Mouse (Mus musculus) limb, embryonic 15.5 days (tissue): Measurements from ENCODE around the gene 1700001P01Rik. TPM values are rescaled to one million over a fixed set of nuclear protein-coding genes. Genes with fewer than 3 reads are reported as not detected.
"Not testable (repeated sequence)": the region's sequence is repeated elsewhere in the genome, so short reads cannot be mapped to it uniquely, and the experiment has no call there.

ENCODE experiments used
- ATAC-seq: fragments of 200-750 bp; cut with Nextera tagmentation; 2 replicates; pipeline ENCODE4 v1.8.0; 2017; ENCODE audit warnings: low read depth, moderate TSS enrichment; ENCODE audit not compliant: insufficient number of reproducible peaks, low FRiP score, low TSS enrichment
- H3K27ac ChIP-seq: fragments of 300-500 bp; sonication (generic); 2 replicates; pipeline ENCODE4 v1.5.1; 2015; ENCODE audit warnings: moderate library complexity, mild to moderate bottlenecking, inconsistent platforms
- H3K27me3 ChIP-seq: fragments of 300-500 bp; sonication (generic); 2 replicates; pipeline ENCODE4 v1.6.1; 2015; ENCODE audit warnings: inconsistent platforms
- H3K36me3 ChIP-seq: fragments of 300-500 bp; sonication (generic); 2 replicates; pipeline ENCODE4 v1.6.1; 2015; ENCODE audit warnings: inconsistent platforms
- H3K4me1 ChIP-seq: fragments of 300-500 bp; sonication (generic); 2 replicates; pipeline ENCODE4 v1.6.1; 2015; ENCODE audit warnings: inconsistent platforms
- H3K4me2 ChIP-seq: fragments of 300-500 bp; sonication (generic); 2 replicates; pipeline ENCODE4 v1.6.1; 2015; ENCODE audit warnings: mild to moderate bottlenecking, inconsistent platforms
- H3K4me3 ChIP-seq: fragments of 300-500 bp; sonication (generic); 2 replicates; pipeline ENCODE4 v1.5.1; 2015; ENCODE audit warnings: mild to moderate bottlenecking, inconsistent platforms
- H3K9ac ChIP-seq: fragments of 300-500 bp; sonication (generic); 2 replicates; pipeline ENCODE4 v1.6.1; 2015; ENCODE audit warnings: inconsistent platforms
- H3K9me3 ChIP-seq: fragments of 300-500 bp; sonication (generic); 2 replicates; pipeline ENCODE4 v1.6.1; 2016; ENCODE audit warnings: inconsistent platforms
- WGBS: fragments of 180-500 bp; shearing (Covaris S2); methylation state at CpG from one replicate; pipeline ENCODE4 v1.1.7; 2015; 5-methylcytosine and 5-hydroxymethylcytosine counted together
- polyA plus RNA-seq: library from polyadenylated mRNA; unstranded; fragments of >200 nt; fragmentation: Nextera tagmentation; extraction: Ambion mirVana; gene quantifications from 2 replicates; pipeline ENCODE4 v1.2.1, GENCODE M21; 2015

Gene 1700001P01Rik
- polyA plus RNA-seq, 1 experiment from 2014 or later = 0.35 TPM

DNA sequence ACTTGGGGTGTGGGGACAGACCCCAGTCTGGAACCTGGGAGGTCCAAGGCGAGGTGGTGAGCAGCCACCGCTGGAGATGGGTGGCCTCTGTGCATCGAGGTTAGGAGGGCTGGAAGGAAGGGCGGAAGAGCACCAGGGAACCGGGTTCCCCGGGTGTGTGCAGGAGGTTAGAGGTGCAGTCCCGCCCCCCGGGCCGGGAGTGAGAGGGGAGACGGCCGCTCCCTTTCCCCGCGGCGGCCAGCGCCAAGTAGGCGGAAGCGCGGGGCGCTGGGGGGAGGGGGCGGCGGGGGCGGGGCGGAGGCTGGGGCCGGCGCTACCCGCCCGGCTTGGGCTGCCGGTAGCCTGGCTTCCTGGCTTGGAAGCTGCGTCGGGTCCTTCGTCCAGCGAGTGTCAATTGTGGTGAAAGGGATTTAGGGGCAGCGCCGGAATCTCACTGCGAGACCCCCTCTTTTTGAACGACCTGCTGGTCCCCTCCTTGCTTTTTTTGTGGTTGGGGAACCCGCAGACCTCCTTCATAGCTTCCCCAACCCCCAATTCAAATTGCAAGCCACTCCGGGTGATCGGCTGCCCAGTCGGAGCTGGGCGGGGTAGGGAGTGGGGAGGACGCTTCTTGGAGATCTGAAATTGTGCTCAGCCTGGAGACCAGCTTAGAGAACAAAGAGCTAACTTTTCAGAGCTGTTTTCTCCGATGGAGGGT lies 24.4 kb upstream of the 1700001P01Rik start:
- H3K4me1 ChIP-seq = peaks cover 46% of the 10 kb centered on the region
- H3K9me3 ChIP-seq = no peaks in the 10 kb centered on the region
- ATAC-seq = peak; percentile 54
- peak overlapping the region; percentile 98 for H3K27ac ChIP-seq
- H3K9ac ChIP-seq = peak overlapping the region; percentile 79
- no peaks in the 10 kb centered on the region for H3K27me3 ChIP-seq
- 0% methylated on average over 28 of the region's 43 CpGs for WGBS
- H3K36me3 ChIP-seq = 0 out of 2 replicates have a peak, but pooled peaks cover 5% of the 10 kb centered on the region
- H3K4me2 ChIP-seq = peak overlapping the region; percentile 88
- H3K4me3 ChIP-seq = peak overlapping the region; percentile 95

DNA sequence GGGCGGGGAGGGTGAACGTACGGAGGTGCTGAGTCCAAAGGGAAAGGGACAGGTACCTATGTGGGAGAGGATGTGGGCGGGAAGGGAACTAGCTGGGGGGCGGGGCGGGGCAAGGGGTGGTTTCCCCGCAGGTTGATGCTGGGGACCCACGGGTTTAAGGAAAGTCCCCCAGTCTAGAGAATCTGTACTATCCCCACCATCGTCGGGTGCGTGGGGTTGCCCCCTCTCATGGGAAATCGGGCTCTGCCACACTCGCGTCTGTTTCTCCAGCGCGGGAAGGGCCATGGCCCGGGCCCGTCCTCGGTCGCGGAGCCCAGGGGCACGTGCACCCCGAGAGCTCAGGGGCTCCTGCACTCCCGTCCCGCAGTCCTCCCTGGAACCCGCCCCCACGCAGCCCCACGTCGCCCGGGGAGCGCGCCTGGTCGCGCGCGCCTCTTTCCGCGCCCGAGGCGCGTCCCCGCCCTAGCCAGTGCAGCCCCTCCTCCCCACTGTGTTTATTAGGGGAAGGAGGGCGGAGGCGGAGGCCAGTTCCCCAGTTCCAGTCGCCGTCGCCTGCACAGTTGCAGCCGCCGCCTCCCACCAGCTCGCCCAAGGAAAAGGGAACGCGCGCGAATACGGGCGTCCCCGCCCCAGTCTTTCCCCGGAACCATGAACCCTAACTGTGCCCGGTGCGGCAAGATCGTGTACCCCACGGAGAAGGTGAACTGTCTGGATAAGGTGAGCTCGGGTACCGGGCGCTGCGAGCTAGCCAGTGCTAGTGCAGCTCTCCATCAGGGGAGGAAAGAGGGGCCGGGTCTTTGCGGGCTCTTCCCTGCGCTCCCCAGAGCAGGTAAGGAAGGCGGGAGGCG lies 23.7 kb upstream of the 1700001P01Rik start:
- H3K4me2 ChIP-seq = peak overlapping the region; percentile 88
- peak overlapping the region; percentile 79 for H3K9ac ChIP-seq
- peaks cover 38% of the 10 kb centered on the region for H3K4me1 ChIP-seq
- H3K36me3 ChIP-seq = 0 out of 2 replicates have a peak, but pooled peaks cover 5% of the 10 kb centered on the region
- H3K9me3 ChIP-seq = no peaks in the 10 kb centered on the region
- H3K27me3 ChIP-seq = no peaks in the 10 kb centered on the region
- ATAC-seq = peak; percentile 76
- WGBS = under 1% methylated on average over 62 of the region's 71 CpGs
- H3K4me3 ChIP-seq = peak overlapping the region; percentile 95
- H3K27ac ChIP-seq = peak overlapping the region; percentile 98

DNA sequence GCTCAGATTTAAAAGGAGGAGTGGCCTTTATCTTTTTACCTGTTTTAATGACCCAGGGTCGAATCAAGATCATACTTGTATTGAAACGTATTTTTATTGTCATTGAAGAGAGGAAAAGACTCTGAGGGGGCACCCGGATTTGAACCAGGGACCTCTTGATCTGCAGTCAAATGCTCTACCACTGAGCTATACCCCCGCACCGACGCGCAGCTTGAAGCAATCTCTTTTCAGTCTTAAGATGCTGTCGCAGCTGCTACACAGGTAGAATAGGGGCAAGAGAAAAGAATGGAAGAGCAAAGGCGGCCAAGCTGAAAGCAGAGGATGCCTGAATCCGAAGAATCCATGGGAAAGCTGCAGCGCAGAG lies 23.0 kb upstream of the 1700001P01Rik start, which contains the start of gene Lasp1:
Gene Lasp1 (plus strand): TSS at position 219 of the 364 bp plus-strand sequence.
- H3K27ac ChIP-seq = peak within 1 kb of the TSS; percentile 98
- H3K4me2 ChIP-seq = peak within 1 kb of the TSS; percentile 88
- no peaks in the 10 kb centered on the region for H3K27me3 ChIP-seq
- H3K9me3 ChIP-seq = no peaks in the 10 kb centered on the region
- 0 out of 2 replicates have a peak, but pooled peaks have one; percentile 10 for ATAC-seq
- H3K4me1 ChIP-seq = peaks cover 32% of the 10 kb centered on the region
- H3K36me3 ChIP-seq = 0 out of 2 replicates have a peak, but pooled peaks cover 5% of the 10 kb centered on the region
- H3K9ac ChIP-seq = peak within 1 kb of the TSS; percentile 79
- WGBS = under 1% methylated on average over 11 of the region's 11 CpGs
- peak within 1 kb of the TSS; percentile 95 for H3K4me3 ChIP-seq

DNA sequence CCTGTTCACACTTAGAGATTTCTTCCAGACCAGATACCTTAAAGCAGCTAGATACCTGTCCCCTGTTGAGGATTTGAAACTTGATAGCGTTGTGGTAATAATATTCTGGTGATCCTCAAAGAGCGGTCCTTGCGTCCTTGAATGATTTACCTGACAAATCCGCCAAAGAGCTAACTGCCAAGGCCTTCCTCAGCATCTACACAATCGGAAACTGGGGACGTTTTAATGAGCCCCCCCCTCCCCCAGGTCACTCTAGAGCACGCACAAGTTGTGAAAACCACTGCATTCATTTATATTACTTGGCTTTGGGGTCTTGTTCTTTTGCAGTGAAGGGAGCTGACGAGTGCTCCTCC lies 22.3 kb upstream of the 1700001P01Rik start:
- 22% methylated on average over 8 of the region's 8 CpGs for WGBS
- Histone ChIP-seq H3K4me2 (peak overlapping the region; percentile 88), H3K9ac (no peak overlapping the region), H3K4me1 (peaks cover 29% of the 10 kb centered on the region), H3K27me3 (no peaks in the 10 kb centered on the region), H3K9me3 (no peaks in the 10 kb centered on the region), H3K27ac (peak overlapping the region; percentile 63), H3K36me3 (0 out of 2 replicates have a peak, but pooled peaks cover 5% of the 10 kb centered on the region), H3K4me3 (peak overlapping the region; percentile 95)
- no peak for ATAC-seq

DNA sequence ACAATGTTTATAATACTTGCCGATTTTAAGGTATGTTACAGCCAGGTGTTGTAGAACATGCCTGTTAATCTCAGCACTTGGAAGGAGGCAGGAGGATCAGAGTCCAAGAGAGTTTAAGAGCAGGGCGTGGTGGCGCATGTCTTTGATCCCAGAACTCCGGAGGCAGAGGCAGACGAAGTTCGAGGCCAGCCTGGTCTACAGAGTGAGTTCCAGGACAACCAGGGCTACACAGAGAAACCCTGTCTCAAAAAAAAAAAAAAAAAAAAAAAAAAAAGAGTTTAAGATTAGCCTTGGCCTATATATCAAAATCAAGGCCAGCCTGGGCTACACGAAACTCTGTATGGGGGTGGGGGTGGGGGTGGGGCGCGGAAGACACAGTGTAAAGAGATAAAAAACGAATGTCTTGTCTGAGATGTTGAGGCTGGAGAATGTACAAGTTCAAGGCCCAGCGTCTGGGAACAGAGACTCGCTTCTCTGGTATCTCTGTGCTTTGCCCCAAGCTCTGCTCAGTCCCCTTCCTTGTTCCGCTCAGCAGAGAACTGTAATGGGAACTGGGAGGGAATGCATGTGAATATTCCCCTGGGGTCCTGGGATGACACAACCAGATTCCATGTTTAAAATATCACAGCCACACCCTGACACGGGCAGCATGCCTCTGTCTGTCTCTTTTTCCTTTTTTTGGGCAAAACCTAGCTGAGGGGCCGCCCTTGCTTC lies 21.8 kb upstream of the 1700001P01Rik start:
- Histone ChIP-seq H3K9me3 (no peaks in the 10 kb centered on the region), H3K36me3 (0 out of 2 replicates have a peak, but pooled peaks cover 5% of the 10 kb centered on the region), H3K9ac (no peak overlapping the region), H3K4me2 (peak overlapping the region; percentile 88; the same call in 1 of the 2 replicates), H3K27ac (peak overlapping the region; percentile 63), H3K4me3 (no peak overlapping the region), H3K27me3 (no peaks in the 10 kb centered on the region), H3K4me1 (peaks cover 27% of the 10 kb centered on the region)
- no peak for ATAC-seq
- WGBS = 54% methylated on average over 15 of the region's 15 CpGs

DNA sequence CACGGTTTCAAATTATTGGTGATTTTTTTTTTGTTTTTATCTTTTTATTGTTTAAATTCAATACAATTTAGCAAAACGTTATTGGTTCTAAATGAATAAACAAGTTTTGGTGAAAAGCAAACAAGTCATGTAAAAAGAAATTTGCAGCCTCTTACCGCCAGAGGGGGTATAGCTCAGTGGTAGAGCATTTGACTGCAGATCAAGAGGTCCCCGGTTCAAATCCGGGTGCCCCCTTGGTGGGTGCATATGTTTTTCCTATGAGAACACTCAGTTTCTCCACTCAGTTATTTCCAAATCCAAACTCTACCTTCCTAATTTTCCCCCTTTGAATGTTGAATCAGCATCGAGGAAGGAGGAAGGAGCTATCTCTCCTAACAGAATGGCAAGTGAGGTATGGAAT lies 21.2 kb upstream of the 1700001P01Rik start:
- Histone ChIP-seq H3K4me2 (no peak overlapping the region), H3K27me3 (no peaks in the 10 kb centered on the region), H3K4me3 (no peak overlapping the region), H3K36me3 (no peaks in the 10 kb centered on the region), H3K4me1 (peaks cover 21% of the 10 kb centered on the region), H3K27ac (no peak overlapping the region), H3K9ac (no peak overlapping the region), H3K9me3 (no peaks in the 10 kb centered on the region)
- 6% methylated on average over 6 of the region's 6 CpGs for WGBS
- ATAC-seq = no peak

DNA sequence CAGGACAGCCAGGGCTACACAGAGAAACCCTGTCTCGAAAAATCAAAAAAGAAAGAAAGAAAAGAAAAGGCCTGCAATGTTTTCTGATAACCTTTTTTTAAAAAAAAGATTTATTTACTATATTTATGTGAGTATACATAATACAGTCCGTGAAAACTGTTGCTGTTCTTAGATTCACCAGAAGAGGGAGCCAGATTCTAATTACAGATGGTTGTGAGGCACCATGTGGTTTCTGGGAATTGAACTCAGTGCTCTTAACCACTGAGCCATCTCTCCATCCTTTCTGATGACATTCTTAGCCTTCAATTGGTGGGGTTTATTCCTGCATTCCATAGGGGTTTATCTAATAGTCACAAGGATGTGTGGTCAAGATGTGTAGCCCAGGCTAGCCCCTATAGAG lies 17.4 kb upstream of the 1700001P01Rik start:
- Histone ChIP-seq H3K4me2 (no peak overlapping the region), H3K27ac (no peak overlapping the region), H3K9me3 (no peaks in the 10 kb centered on the region), H3K4me3 (no peak overlapping the region), H3K27me3 (no peaks in the 10 kb centered on the region), H3K36me3 (no peaks in the 10 kb centered on the region), H3K4me1 (peaks cover 6% of the 10 kb centered on the region), H3K9ac (no peak overlapping the region)
- ATAC-seq = no peak
- WGBS = 5% methylated on average over 2 of the region's 2 CpGs

DNA sequence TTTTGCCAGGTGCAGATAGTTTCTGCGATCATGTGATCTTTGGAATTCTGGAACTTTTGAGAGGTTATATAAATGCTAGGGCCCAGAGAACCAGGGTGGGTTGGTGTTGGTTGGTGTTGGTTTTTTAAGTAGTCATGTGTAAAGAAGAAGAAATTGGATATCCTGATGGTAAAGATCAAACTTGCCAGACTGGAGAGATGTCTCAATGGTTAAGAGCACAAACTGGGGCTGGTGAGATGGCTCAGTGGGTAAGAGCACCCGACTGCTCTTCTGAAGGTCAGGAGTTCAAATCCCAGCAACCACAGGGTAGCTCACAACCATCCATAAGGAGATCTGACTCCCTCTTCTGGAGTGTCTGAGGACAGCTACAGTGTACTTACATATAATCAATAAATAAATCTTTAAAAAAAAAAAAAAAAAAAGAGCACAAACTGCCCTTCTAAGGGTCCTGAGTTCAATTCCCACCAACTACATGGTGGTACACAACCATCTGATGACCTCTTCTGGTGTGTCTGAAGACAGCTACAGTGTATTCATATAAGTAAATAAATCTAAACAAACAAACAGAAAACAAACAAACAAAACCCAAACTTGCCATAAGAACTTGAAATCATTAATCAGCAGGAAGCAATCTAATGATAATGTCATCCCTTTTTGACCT lies 15.2 kb upstream of the 1700001P01Rik start:
- not testable (repeated sequence) for H3K27ac ChIP-seq, H3K9me3 ChIP-seq, ATAC-seq, H3K36me3 ChIP-seq, H3K4me3 ChIP-seq, H3K27me3 ChIP-seq, H3K9ac ChIP-seq, H3K4me2 ChIP-seq, H3K4me1 ChIP-seq
- 86% methylated on average over 2 of the region's 2 CpGs for WGBS

DNA sequence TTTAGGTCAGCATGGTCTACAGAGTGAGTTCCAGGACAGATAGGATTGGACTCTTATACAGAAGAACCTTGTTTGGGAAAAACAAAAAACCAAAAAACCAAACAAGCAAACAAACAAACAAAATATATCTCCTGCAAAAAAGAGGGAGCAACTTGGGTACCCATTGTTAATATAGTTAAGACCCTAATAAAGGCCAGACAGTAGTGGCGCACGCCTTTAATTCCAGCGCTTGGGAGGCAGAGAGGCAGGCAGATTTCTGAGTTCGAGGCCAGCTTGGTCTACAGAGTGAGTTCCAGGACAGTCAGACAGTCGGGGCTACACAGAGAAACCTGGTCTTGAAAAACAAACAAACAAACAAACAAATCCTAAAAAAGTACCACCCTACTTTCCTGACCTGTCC lies 14.0 kb upstream of the 1700001P01Rik start:
- Histone ChIP-seq H3K27me3 (no peaks in the 10 kb centered on the region), H3K4me2 (no peak overlapping the region), H3K36me3 (no peaks in the 10 kb centered on the region), H3K4me3 (no peak overlapping the region), H3K9ac (no peak overlapping the region), H3K27ac (no peak overlapping the region), H3K9me3 (no peaks in the 10 kb centered on the region), H3K4me1 (no peaks in the 10 kb centered on the region)
- WGBS = 85% methylated on average over 5 of the region's 5 CpGs
- no peak for ATAC-seq

DNA sequence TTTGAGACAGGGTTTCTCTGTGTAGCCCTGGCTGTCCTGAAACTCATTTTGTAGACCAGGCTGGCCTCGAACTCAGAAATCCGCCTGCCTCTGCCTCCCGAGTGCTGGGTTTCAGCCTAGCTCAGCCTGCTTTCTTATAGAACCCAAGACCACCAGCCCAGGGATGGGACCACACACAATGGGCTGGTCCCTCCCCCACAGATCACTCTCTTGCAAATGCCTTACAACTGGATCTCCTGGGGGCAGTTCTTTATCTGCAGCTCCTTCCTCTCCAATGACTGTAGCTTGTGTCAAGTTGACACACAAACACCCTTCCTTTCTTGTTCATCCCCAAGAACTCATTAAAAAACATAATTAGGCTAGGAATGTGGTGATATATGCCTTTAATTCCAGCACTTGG lies 12.2 kb upstream of the 1700001P01Rik start:
- 88% methylated on average over 3 of the region's 3 CpGs for WGBS
- no peak overlapping the region for H3K4me3 ChIP-seq
- H3K4me2 ChIP-seq = no peak overlapping the region
- 0 out of 2 replicates have a peak, but pooled peaks cover 2% of the 10 kb centered on the region for H3K4me1 ChIP-seq
- H3K36me3 ChIP-seq = no peaks in the 10 kb centered on the region
- H3K27me3 ChIP-seq = no peaks in the 10 kb centered on the region
- H3K9ac ChIP-seq = no peak overlapping the region
- no peaks in the 10 kb centered on the region for H3K9me3 ChIP-seq
- no peak overlapping the region for H3K27ac ChIP-seq
- ATAC-seq = no peak

DNA sequence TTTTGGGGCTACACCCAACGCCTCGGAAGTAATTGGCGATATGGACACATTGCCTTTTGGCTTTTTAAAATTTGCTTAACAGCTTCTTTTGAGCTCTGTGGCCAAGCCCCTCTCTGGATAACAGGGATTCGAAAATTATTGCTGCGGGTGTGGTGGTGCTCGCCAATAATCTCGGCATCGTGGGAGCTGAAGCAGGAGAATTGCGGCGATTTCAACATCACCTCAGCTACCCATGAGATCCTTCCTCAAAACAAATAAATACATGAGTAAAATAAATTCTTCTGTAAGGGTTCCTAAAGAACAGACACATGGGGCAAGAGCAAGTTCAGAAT lies 6.8 kb upstream of the 1700001P01Rik start:
- 0% methylated on average over 10 of the region's 10 CpGs for WGBS
- peak overlapping the region; percentile 96 for H3K9ac ChIP-seq
- ATAC-seq = no peak

More for the DNA sequence above, 6.8 kb upstream of the 1700001P01Rik start:
- peak overlapping the region; percentile 92 for H3K4me3 ChIP-seq
- no peaks in the 10 kb centered on the region for H3K27me3 ChIP-seq
- peaks cover 22% of the 10 kb centered on the region for H3K4me1 ChIP-seq
- H3K9me3 ChIP-seq = no peaks in the 10 kb centered on the region
- peak overlapping the region; percentile 54 for H3K4me2 ChIP-seq
- peak overlapping the region; percentile 93 for H3K27ac ChIP-seq
- H3K36me3 ChIP-seq = peaks cover 33% of the 10 kb centered on the region
